Mouse (Mus musculus) MEL (cell line): Measurements from ENCODE around the gene Zdhhc25. TPM values are rescaled to one million over a fixed set of nuclear protein-coding genes. Genes with fewer than 3 reads are reported as not detected.

Source experiments
- DNase-seq: peaks from one replicate; pipeline ENCODE4 v3.0.0; 2011; ENCODE audit warnings: low read depth, low spot score
- H3K27ac ChIP-seq: 2 replicates; pipeline ENCODE4 v1.5.1; 2012; ENCODE audit warnings: low read depth, mild to moderate bottlenecking, control low read depth, low read length, moderate library complexity; ENCODE audit not compliant: control insufficient read depth
- H3K27me3 ChIP-seq, 2 experiments: fragments of 150-350 bp in 1 of 2; sonication (generic) in 1 of 2; 2 replicates each; pipeline ENCODE4 v1.6.1; 2012; ENCODE audit warnings: low read length in 2 of 2, mild to moderate bottlenecking in 2 of 2, improper control_type of control experiment in 1 of 2, moderate library complexity in 1 of 2; ENCODE audit not compliant: insufficient read depth in 2 of 2, control insufficient read depth in 1 of 2
- H3K36me3 ChIP-seq, 2 experiments: 2 replicates each; pipeline ENCODE4 v1.6.1; 2012 to 2014; ENCODE audit warnings: low read length in 2 of 2, improper control_type of control experiment in 1 of 2, inconsistent platforms in 1 of 2, mild to moderate bottlenecking in 1 of 2; ENCODE audit not compliant: insufficient read depth in 2 of 2, control insufficient read depth in 1 of 2
- H3K4me1 ChIP-seq, 2 experiments: fragments of 150-350 bp in 1 of 2; sonication (generic) in 1 of 2; 2 replicates each; pipeline ENCODE4 v1.6.1; 2012; ENCODE audit warnings: low read length in 2 of 2, improper control_type of control experiment in 1 of 2, mild to moderate bottlenecking in 1 of 2; ENCODE audit not compliant: insufficient read depth in 2 of 2, control insufficient read depth in 1 of 2
- H3K4me3 ChIP-seq, 2 experiments: fragments of 150-350 bp in 1 of 2; sonication (generic) in 1 of 2; 2 replicates each; pipeline ENCODE4 v1.5.1; 2012; ENCODE audit warnings: low read depth in 2 of 2, low read length in 2 of 2, mild to moderate bottlenecking in 2 of 2, moderate library complexity in 2 of 2, control low read depth in 1 of 2, improper control_type of control experiment in 1 of 2; ENCODE audit not compliant: control insufficient read depth in 1 of 2, insufficient read depth in 1 of 2
- H3K79me2 ChIP-seq: 2 replicates; pipeline ENCODE4 v1.6.1; 2012; ENCODE audit warnings: mild to moderate bottlenecking, low read length, moderate library complexity; ENCODE audit not compliant: control insufficient read depth, poor library complexity, insufficient read depth
- H3K9ac ChIP-seq: 2 replicates; pipeline ENCODE4 v1.6.1; 2012; ENCODE audit warnings: low read depth, mild to moderate bottlenecking, control low read depth, low read length, moderate library complexity; ENCODE audit not compliant: control insufficient read depth, poor library complexity, severe bottlenecking
- H3K9me3 ChIP-seq: fragments of 150-350 bp; sonication (generic); replicated peaks from 2 replicates; pipeline ENCODE4 v1.6.1; 2012; ENCODE audit warnings: mild to moderate bottlenecking, low read length, improper control_type of control experiment, moderate library complexity; ENCODE audit not compliant: insufficient read depth
- BHLHE40 ChIP-seq: IDR thresholded peaks from 2 replicates; pipeline ENCODE4 v1.6.1; 2012; ENCODE audit warnings: low read depth, mild to moderate bottlenecking, inconsistent platforms, low read length, improper control_type of control experiment, borderline replicate concordance
- CHD1 ChIP-seq: IDR thresholded peaks from 2 replicates; pipeline ENCODE4 v1.6.1; 2012; ENCODE audit warnings: low read depth, mild to moderate bottlenecking, inconsistent platforms, low read length, improper control_type of control experiment
- CHD2 ChIP-seq: IDR thresholded peaks from 2 replicates; pipeline ENCODE4 v1.6.1; 2011; ENCODE audit warnings: low read length, improper control_type of control experiment
- CTCF ChIP-seq, 3 experiments: IDR thresholded peaks in 2 of 3; conservative IDR thresholded peaks in 1 of 3; 2 replicates each; pipeline ENCODE4 v1.5.1; 2011 to 2012; ENCODE audit warnings: low read length in 3 of 3, low read depth in 2 of 3, mild to moderate bottlenecking in 2 of 3, improper control_type of control experiment in 1 of 3, inconsistent platforms in 1 of 3, mixed read lengths in 1 of 3, moderate library complexity in 1 of 3; ENCODE audit not compliant: control insufficient read depth in 1 of 3, insufficient read depth in 1 of 3, poor library complexity in 1 of 3, severe bottlenecking in 1 of 3
- E2F4 ChIP-seq: IDR thresholded peaks from 2 replicates; pipeline ENCODE4 v1.6.1; 2011; ENCODE audit warnings: low read depth, low read length, improper control_type of control experiment, borderline replicate concordance
- ETS1 ChIP-seq: IDR thresholded peaks from 2 replicates; pipeline ENCODE4 v1.6.1; 2012; ENCODE audit warnings: low read depth, mild to moderate bottlenecking, inconsistent platforms, low read length, improper control_type of control experiment, moderate library complexity
- HCFC1 ChIP-seq: IDR thresholded peaks from 2 replicates; pipeline ENCODE4 v1.6.1; 2012; ENCODE audit warnings: low read depth, mild to moderate bottlenecking, inconsistent platforms, low read length, improper control_type of control experiment, moderate library complexity
- JUND ChIP-seq: IDR thresholded peaks from 2 replicates; pipeline ENCODE4 v1.6.1; 2011; ENCODE audit warnings: low read depth, mild to moderate bottlenecking, improper control_type of control experiment, low read length
- KAT2A ChIP-seq: conservative IDR thresholded peaks from 2 replicates; pipeline ENCODE4 v1.6.1; 2012; ENCODE audit warnings: low read depth, low read length, improper control_type of control experiment, inconsistent platforms
- MAFK ChIP-seq: IDR thresholded peaks from 2 replicates; pipeline ENCODE4 v1.6.1; 2011; ENCODE audit warnings: low read depth, mild to moderate bottlenecking, low read length, improper control_type of control experiment, borderline replicate concordance
- MAX ChIP-seq: IDR thresholded peaks from 2 replicates; pipeline ENCODE4 v1.6.1; 2011; ENCODE audit warnings: low read length, improper control_type of control experiment
- MXI1 ChIP-seq: IDR thresholded peaks from 2 replicates; pipeline ENCODE4 v1.6.1; 2011; ENCODE audit warnings: mild to moderate bottlenecking, low read depth, low read length, improper control_type of control experiment
- NRF1 ChIP-seq: IDR thresholded peaks from 2 replicates; pipeline ENCODE4 v1.6.1; 2014; ENCODE audit warnings: low read depth, mild to moderate bottlenecking, inconsistent platforms, low read length, improper control_type of control experiment, moderate library complexity; ENCODE audit not compliant: poor library complexity, insufficient read depth, severe bottlenecking
- POLR2AphosphoS2 ChIP-seq: IDR thresholded peaks from 2 replicates; pipeline ENCODE4 v1.6.1; 2011; ENCODE audit warnings: low read length, improper control_type of control experiment
- RAD21 ChIP-seq: IDR thresholded peaks from 2 replicates; pipeline ENCODE4 v1.6.1; 2011; ENCODE audit warnings: mild to moderate bottlenecking, low read depth, low read length, improper control_type of control experiment
- SIN3A ChIP-seq: IDR thresholded peaks from 2 replicates; pipeline ENCODE4 v1.6.1; 2012; ENCODE audit warnings: low read length, improper control_type of control experiment, inconsistent platforms
- SMC3 ChIP-seq: IDR thresholded peaks from 2 replicates; pipeline ENCODE4 v1.6.1; 2011; ENCODE audit warnings: low read depth, low read length, improper control_type of control experiment
- TAL1 ChIP-seq: IDR thresholded peaks from 2 replicates; pipeline ENCODE4 v1.6.1; 2012; ENCODE audit warnings: mild to moderate bottlenecking, inconsistent platforms, low read length, moderate library complexity, mixed read lengths
- TBP ChIP-seq: IDR thresholded peaks from 2 replicates; pipeline ENCODE4 v1.8.0; 2011; ENCODE audit warnings: low read depth, low read length, improper control_type of control experiment
- UBTF ChIP-seq: IDR thresholded peaks from 2 replicates; pipeline ENCODE4 v1.6.1; 2012; ENCODE audit warnings: low read depth, mild to moderate bottlenecking, inconsistent platforms, low read length, improper control_type of control experiment, moderate library complexity, borderline replicate concordance; ENCODE audit not compliant: insufficient read depth
- ZKSCAN1 ChIP-seq: IDR thresholded peaks from 2 replicates; pipeline ENCODE4 v1.6.1; 2012; ENCODE audit warnings: low read depth, mild to moderate bottlenecking, inconsistent platforms, low read length, improper control_type of control experiment, moderate library complexity
- ZMIZ1 ChIP-seq: IDR thresholded peaks from 2 replicates; pipeline ENCODE4 v1.6.1; 2012; ENCODE audit warnings: low read depth, mild to moderate bottlenecking, inconsistent platforms, low read length, improper control_type of control experiment, moderate library complexity
- ZNF384 ChIP-seq: IDR thresholded peaks from 2 replicates; pipeline ENCODE4 v1.6.1; 2012; ENCODE audit warnings: low read depth, mild to moderate bottlenecking, inconsistent platforms, low read length, improper control_type of control experiment
- polyA plus RNA-seq, 2 experiments: library from polyadenylated mRNA; stranded (reverse) in 1 of 2; unstranded in 1 of 2; fragments of >175 nt in 1 of 2; fragments of >200 nt in 1 of 2; gene quantifications; 2 replicates each; pipeline versions ENCODE4 v1.2.1 to v1.2.4; 2012; ENCODE audit warnings: low replicate concordance in 2 of 2, low read depth in 1 of 2; ENCODE audit not compliant: insufficient read length in 2 of 2, insufficient read depth in 1 of 2, missing spikeins in 1 of 2
- total RNA-seq: library from RNA; depleted of rRNA; stranded (reverse); fragments of 300-350 nt; gene quantifications from 2 replicates; pipeline ENCODE4 v1.2.3, GENCODE M21; 2012; rRNA removed

The Zdhhc25 gene
- total RNA-seq (not detected in 2 replicates), polyA plus RNA-seq (not detected)

- H3K36me3 ChIP-seq = no peaks in the 10 kb centered on the region
- H3K27me3 ChIP-seq = no peaks in the 10 kb centered on the region
- no peaks in the 10 kb centered on the region for H3K79me2 ChIP-seq
- no peaks in the 10 kb centered on the region for H3K9me3 ChIP-seq
- no peak within 1 kb of the TSS for H3K9ac ChIP-seq
- H3K4me1 ChIP-seq = no peaks in the 10 kb centered on the region
- H3K27ac ChIP-seq = no peak within 1 kb of the TSS
- no peak for DNase-seq
- H3K4me3 ChIP-seq = no peak within 1 kb of the TSS
- TF ChIP-seq HCFC1 (no peak), BHLHE40 (no peak), TAL1 (no peak), MAFK (no peak), KAT2A (no peak), CHD2 (no peak), SIN3A (no peak), ETS1 (no peak), JUND (no peak)
Observed at GRCm38 (mm10) chr15:88600002-88600401, at the start of gene Zdhhc25. Gene Zdhhc25, plus strand, starts transcription at chr15:88600302.

DNA sequence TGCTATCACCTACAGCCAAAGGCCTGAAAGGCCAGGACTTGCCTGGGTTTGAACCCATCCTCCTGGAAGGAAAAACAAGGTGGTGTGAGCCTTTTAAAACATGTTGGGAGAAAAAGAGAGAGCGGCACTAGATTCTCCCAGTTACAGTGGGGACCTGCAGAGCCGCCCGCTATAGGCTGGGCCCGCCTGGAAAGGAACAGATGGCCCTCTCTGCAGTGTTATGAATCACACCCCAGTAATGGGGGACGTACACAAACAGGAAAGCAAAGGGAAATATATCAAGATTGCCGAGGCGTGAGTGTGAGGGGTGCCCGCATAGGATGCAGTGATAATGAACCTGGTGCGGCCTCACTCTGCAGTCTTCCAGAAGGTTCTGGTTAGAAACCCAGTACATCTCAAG lies 47.2 kb upstream of the Zdhhc25 start:
- Histone ChIP-seq H3K36me3 (no peaks in the 10 kb centered on the region), H3K4me1 (no peaks in the 10 kb centered on the region), H3K9ac (no peak overlapping the region), H3K27me3 (no peaks in the 10 kb centered on the region), H3K4me3 (no peak overlapping the region), H3K27ac (no peak overlapping the region), H3K9me3 (no peaks in the 10 kb centered on the region), H3K79me2 (no peaks in the 10 kb centered on the region)
- TF ChIP-seq NRF1 = no peak
- no peak for TF ChIP-seq ZMIZ1
- DNase-seq = no peak

- H3K4me3 ChIP-seq = no peak overlapping the region
- no peaks in the 10 kb centered on the region for H3K4me1 ChIP-seq
- DNase-seq = peak; percentile 31
- no peaks in the 10 kb centered on the region for H3K27me3 ChIP-seq
- no peak for TF ChIP-seq NRF1
- TF ChIP-seq CTCF (IDR thresholded peaks at IDR 0.05 in 2 of 3, conservative IDR thresholded peaks at IDR 0.05 in 1 of 3; ENCODE audit: control insufficient read depth in 1 of 3, insufficient read depth in 1 of 3, low read depth in 2 of 3, low read length in 3 of 3, poor library complexity in 1 of 3, severe bottlenecking in 1 of 3) = peak; percentile 57 to 72 (median 63)
- TF ChIP-seq MXI1 = no peak
- TF ChIP-seq RAD21 = peak; percentile 51
- no peak for TF ChIP-seq POLR2AphosphoS2
- TF ChIP-seq TAL1 = no peak
- no peak for TF ChIP-seq JUND
- peak; percentile 42 for TF ChIP-seq SMC3
- no peak for TF ChIP-seq E2F4
- no peak for TF ChIP-seq CHD1
- TF ChIP-seq ZKSCAN1 = no peak
- TF ChIP-seq UBTF = no peak
- no peak for TF ChIP-seq ZNF384
- TF ChIP-seq MAX = no peak
- TF ChIP-seq TBP = no peak
- no peaks in the 10 kb centered on the region for H3K9me3 ChIP-seq
- H3K27ac ChIP-seq = no peak overlapping the region
- H3K9ac ChIP-seq = no peak overlapping the region
- H3K79me2 ChIP-seq = no peaks in the 10 kb centered on the region
- H3K36me3 ChIP-seq = no peaks in the 10 kb centered on the region
Observed at GRCm38 (mm10) chr15:88555476-88555875, 44.6 kb upstream of the Zdhhc25 start.
